Mouse (Mus musculus) forebrain, embryonic 16.5 days (tissue): Measurements from ENCODE around the gene Gm10521. TPM values are rescaled to one million over a fixed set of nuclear protein-coding genes. Genes with fewer than 3 reads are reported as not detected.
A peak's percentile ranks its signal among the peaks of the same experiment; 100 is the strongest.

Source experiments
- ATAC-seq: fragments of 200-750 bp; cut with Nextera tagmentation; 2 replicates; pipeline ENCODE4 v1.8.0; 2017; ENCODE audit warnings: mild to moderate bottlenecking, moderate library complexity
- H3K27ac ChIP-seq: fragments of 300-500 bp; sonication (generic); 2 replicates; pipeline ENCODE4 v1.5.1; 2014; ENCODE audit warnings: low read length, control low read depth
- H3K27me3 ChIP-seq: fragments of 300-500 bp; sonication (generic); replicated peaks from 2 replicates; pipeline ENCODE4 v1.6.1; 2014; ENCODE audit warnings: low read length; ENCODE audit not compliant: control insufficient read depth, insufficient read depth
- H3K36me3 ChIP-seq: fragments of 300-500 bp; sonication (generic); 2 replicates; pipeline ENCODE4 v1.6.1; 2014; ENCODE audit not compliant: control insufficient read depth, insufficient read depth
- H3K4me1 ChIP-seq: fragments of 300-500 bp; sonication (generic); replicated peaks from 2 replicates; pipeline ENCODE4 v1.6.1; 2014; ENCODE audit warnings: low read length; ENCODE audit not compliant: control insufficient read depth, insufficient read depth
- H3K4me2 ChIP-seq: fragments of 300-500 bp; sonication (generic); 2 replicates; pipeline ENCODE4 v1.6.1; 2014; ENCODE audit warnings: mild to moderate bottlenecking, low read length, control low read depth
- H3K4me3 ChIP-seq: fragments of 300-500 bp; sonication (generic); replicated peaks from 2 replicates; pipeline ENCODE4 v1.5.1; 2014; ENCODE audit warnings: mild to moderate bottlenecking, low read length, control low read depth
- H3K9ac ChIP-seq: fragments of 300-500 bp; sonication (generic); replicated peaks from 2 replicates; pipeline ENCODE4 v1.6.1; 2014; ENCODE audit warnings: low read depth, low read length, control low read depth
- H3K9me3 ChIP-seq: fragments of 300-500 bp; sonication (generic); 2 replicates; pipeline ENCODE4 v1.6.1; 2016; ENCODE audit warnings: low read length; ENCODE audit not compliant: control insufficient read depth
- WGBS: fragments of 180-500 bp; shearing (Covaris S2); extraction: QIAGEN DNeasy Blood & Tissue Kit; methylation state at CpG from one replicate; pipeline ENCODE4 v1.1.7; 2014; 5-methylcytosine and 5-hydroxymethylcytosine counted together
- polyA plus RNA-seq: library from polyadenylated mRNA; unstranded; fragments of >200 nt; fragmentation: Nextera tagmentation; extraction: Ambion mirVana; gene quantifications from 2 replicates; pipeline ENCODE4 v1.2.1, GENCODE M21; 2015

Gene Gm10521
- polyA plus RNA-seq, 1 experiment from 2014 or later = not detected

DNA sequence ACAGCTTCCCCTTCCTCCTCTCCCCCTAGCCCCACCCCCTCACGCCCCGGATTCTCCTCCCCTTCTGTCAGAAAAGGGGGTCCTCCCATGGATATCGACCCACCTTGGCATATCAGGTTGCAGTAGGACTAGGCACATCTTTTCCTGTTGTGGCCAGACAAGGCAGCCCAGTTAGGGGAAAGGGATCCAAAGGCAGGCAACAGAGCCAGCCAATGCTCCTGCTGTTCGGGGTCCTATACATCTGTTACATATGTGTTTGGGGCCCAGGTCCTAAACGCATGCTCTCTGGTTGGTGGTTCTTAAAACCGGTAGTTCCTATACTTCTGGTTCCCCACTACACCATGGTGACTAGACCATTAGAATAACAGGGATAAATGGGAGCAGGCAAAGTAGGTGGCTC is 45.2 kb downstream of the Gm10521 start:
- no peak overlapping the region for H3K27ac ChIP-seq
- 81% methylated on average over 6 of the region's 6 CpGs for WGBS
- H3K36me3 ChIP-seq = no peaks in the 10 kb centered on the region
- no peak overlapping the region for H3K4me3 ChIP-seq
- H3K9me3 ChIP-seq = no peaks in the 10 kb centered on the region
- H3K27me3 ChIP-seq = no peaks in the 10 kb centered on the region
- no peak overlapping the region for H3K4me2 ChIP-seq
- ATAC-seq = no peak
- no peak overlapping the region for H3K9ac ChIP-seq
- H3K4me1 ChIP-seq = no peaks in the 10 kb centered on the region

- WGBS = 36% methylated on average over 6 of the region's 6 CpGs
- Histone ChIP-seq H3K9ac (no peak overlapping the region), H3K27me3 (no peaks in the 10 kb centered on the region), H3K27ac (no peak overlapping the region), H3K4me3 (no peak overlapping the region), H3K36me3 (no peaks in the 10 kb centered on the region), H3K9me3 (no peaks in the 10 kb centered on the region), H3K4me1 (no peaks in the 10 kb centered on the region), H3K4me2 (no peak overlapping the region)
- 0 out of 2 replicates have a peak, but pooled peaks have one; percentile 26 for ATAC-seq
Observed at GRCm38 (mm10) chr1:171946447-171946995, 51.1 kb downstream of the Gm10521 start.

Other genes starting within 250 kb of the Gm10521 start
- not detected in 2 replicates for gene Slamf7, start 242.6 kb upstream of the Gm10521 start, polyA plus RNA-seq
- gene Cd48, start 213.7 kb upstream of the Gm10521 start, polyA plus RNA-seq = 0.49 and 1.2 TPM in 2 replicates
- gene Slamf1, start 128.5 kb upstream of the Gm10521 start, polyA plus RNA-seq = 0.10 and 0.24 TPM in 2 replicates
- 0.82 and 0.86 TPM in 2 replicates for gene Cd84, start 56.0 kb upstream of the Gm10521 start, polyA plus RNA-seq
- gene Slamf6, start 21.9 kb downstream of the Gm10521 start, polyA plus RNA-seq = not detected in 2 replicates
- gene Vangl2, start 132.8 kb downstream of the Gm10521 start, polyA plus RNA-seq = 40.5 and 42.7 TPM in 2 replicates
- 2.0 TPM in 2 replicates for gene Nhlh1, start 161.9 kb downstream of the Gm10521 start, polyA plus RNA-seq
- 235 and 242 TPM in 2 replicates for gene Copa, start 186.9 kb downstream of the Gm10521 start, polyA plus RNA-seq
- gene Ncstn, start 187.1 kb downstream of the Gm10521 start, polyA plus RNA-seq = 108 and 112 TPM in 2 replicates
- 155 and 157 TPM in 2 replicates for gene Pex19, start 231.1 kb downstream of the Gm10521 start, polyA plus RNA-seq